Mouse (Mus musculus) hindlimb bud, embryonic 11.5 days (tissue): ENCODE data around the gene Mtmr11.
"Not testable (repeated sequence)": the region's sequence is repeated elsewhere in the genome, so short reads cannot be mapped to it uniquely, and the experiment has no call there.

Source experiments
- DNase-seq: peaks from one replicate; pipeline ENCODE4 v3.0.0-alpha.2; 2012; ENCODE audit warnings: low read depth, low spot score; ENCODE audit errors: extremely low spot score

The Mtmr11 gene

DNA sequence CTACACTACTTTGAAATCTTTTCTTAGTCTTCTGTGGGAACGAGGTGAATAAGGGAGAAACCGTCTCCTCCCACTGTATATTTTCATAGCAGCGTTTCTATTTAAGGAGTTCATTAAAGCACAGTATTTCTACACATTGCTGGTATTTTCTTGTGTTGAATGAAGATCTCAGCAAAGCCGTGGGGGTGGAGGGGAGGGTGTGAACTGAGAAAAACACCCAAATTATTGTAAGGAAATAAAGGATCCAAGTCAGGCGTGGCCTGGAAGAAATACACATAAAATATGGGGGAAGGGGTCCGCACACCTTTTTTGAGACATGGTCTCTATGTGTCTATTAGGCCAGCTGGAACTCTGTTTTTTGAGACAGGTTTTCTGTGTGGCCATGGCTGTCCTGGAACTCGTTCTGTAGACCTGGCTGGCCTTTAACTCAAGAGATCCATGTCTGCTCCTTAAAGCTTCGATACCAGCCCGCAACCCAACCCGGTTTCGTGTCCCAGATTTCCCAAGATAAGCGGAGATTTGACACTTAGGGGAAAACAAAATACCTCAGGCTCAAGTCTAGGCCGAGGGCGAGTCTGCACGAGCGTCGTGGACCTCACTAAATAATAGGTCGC lies 9.9 kb downstream of the Mtmr11 start:
- no peak for DNase-seq

DNA sequence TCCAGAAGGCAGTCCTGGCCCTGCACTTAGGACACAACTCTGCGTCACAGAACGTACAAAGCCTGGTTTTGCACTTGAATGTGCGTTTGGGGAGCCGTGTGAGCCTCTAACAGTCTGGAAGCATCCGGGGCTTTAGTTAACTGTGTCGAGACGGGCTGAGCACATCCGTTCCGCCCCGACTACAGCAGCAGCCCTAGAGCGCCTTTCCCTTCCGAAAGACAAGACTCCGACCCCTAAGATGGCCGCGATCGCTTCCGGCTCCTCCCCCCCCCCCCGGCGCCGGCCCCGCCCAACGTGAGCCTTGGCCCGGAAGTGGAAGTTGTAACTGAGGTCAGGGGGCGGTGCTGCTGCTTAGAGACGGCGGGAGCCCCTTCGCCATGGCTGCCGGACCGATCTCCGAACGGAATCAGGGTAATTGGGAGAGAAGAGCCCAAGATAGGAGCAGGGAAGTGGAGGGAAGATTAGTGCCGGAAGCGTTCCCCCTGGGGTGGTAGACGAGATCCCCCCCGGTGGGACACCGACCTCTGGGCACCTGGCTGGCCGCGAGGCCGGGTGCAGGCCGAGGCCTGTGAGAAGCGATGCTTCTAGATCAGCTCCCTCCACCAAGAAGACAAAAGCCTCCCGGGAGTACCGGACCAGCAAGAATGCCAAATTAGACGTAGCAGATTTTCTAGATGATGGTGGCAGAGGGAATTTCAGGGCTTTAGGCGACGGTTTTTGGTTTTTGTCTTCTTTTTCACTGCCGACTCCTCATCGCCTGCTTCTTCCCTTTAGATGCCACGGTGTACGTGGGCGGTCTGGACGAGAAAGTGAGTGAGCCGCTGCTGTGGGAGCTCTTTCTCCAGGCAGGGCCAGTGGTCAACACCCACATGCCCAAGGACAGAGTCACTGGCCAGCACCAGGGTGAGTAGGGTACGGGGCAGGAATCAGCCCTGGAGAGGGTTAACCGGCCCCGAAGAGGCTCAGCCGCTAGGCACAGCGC lies 10.7 kb downstream of the Mtmr11 start, which contains the start of gene Sf3b4:
Sf3b4 (plus strand) TSS at position 136 of the 982 bp plus-strand sequence.
- no peak for DNase-seq

- no peak for DNase-seq
These were observed 11.4 kb downstream of the Mtmr11 start for GRCm38 (mm10) chr3:96173185-96173584.

GRCm38 (mm10) chr3:96174042-96174441 lies 12.2 kb downstream of the Mtmr11 start:
- not testable (repeated sequence) for DNase-seq

GRCm38 (mm10) chr3:96175251-96175650 lies 13.4 kb downstream of the Mtmr11 start:
- DNase-seq: no peak

DNA sequence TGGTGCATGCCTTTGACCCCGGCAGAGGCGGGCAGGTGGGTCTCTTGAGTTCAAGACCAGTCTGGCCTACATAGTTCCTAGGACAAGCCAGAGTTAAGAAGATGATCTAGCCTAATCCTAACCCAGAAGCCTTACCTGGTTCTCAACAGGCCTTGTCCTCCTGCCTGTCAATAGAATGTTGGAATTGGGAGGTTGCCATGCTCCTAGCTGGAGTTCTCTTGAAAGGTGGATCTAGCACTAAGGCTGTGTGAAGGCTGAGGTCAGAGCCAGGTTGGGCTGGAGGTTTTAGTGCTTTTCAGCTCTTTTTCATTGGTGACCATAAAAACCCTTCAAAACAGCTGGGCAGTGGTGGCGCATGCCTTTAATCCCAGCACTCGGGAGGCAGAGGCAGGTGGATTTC lies 16.6 kb downstream of the Mtmr11 start:
- DNase-seq: no peak

DNA sequence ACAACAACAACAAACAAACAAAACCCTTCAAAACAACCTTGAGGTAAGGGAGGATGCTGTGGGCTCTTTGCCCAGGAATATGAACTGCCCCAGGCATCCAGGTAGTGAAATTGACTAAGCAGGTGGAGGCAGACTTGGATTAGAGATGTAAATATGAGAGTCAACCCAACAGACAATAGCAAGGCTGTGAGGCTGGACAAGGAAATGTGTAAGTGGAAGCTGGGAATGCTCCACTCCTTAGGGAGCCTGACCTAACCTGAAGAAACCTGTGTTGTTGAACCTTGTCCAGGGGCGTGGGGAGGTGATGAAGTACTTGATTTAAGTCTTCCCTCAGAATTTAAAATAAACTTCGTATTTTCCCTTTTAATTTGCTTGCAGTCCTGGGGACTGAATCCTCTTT lies 17.1 kb downstream of the Mtmr11 start:
- DNase-seq: no peak

DNA sequence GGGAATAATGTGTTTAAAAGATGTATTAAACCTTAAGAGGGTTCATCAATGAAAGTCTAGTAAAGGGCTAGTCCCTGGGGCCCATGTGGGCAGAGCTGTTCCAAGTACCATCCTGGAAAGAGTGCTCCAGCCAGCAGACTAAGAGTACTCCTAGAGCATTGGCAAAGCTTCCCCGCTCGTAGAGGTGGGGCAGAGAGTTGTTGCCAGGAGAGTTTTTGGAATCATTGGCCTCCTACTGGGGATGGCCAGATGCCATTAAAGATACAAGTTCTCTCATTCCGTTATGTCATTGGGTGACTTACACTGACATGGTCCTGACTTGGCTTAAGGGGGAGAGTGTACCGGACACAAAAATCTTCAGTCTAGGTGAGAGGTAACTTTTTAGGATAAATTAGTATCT lies 17.7 kb downstream of the Mtmr11 start:
- DNase-seq: no peak

DNA sequence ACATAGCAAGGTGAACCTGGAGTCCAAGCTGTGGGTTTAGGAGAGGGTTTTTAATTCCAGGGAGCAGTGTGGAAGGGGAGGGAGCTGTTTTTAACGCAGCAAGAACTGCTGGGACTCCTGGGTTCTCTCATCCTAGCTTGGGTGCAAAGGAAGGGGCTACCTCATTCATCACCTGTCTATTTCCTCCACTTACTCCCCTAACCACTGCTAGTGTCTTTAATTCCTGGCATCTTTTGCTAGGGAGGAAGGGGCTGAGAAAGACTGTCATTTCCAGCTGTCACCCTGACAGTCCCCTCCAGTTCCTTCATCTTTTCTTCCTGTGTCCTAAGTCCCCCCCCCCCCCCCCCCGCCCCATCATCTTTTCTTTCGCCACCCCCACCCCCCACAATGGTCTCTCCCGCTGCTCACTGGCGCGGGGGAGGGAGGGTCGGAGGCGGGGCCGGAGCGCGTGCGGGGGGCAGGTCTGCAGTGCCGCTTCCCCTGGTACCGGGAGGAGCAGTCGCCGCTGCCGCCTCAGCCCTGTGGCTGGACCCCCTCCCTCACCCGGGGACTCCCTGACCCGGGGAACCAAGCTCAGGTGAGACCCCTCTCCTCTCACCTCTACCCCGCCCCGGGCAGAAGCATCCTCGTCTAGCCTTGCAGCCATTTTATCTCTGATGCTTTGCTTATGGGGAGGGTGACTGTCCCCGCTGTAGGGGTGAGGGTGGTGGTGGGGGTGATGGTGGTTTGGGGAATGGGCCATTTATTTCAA lies 19.1 kb downstream of the Mtmr11 start, which contains the start of gene Sv2a:
Sv2a (plus strand) TSS at position 425 of the 751 bp plus-strand sequence.
- DNase-seq: no peak

GRCm38 (mm10) chr3:96181510-96182381 lies 19.9 kb downstream of the Mtmr11 start:
- DNase-seq: no peak

GRCm38 (mm10) chr3:96182382-96182776 lies 20.6 kb downstream of the Mtmr11 start:
- DNase-seq: no peak

GRCm38 (mm10) chr3:96192977-96193376 lies 31.2 kb downstream of the Mtmr11 start:
- no peak for DNase-seq

- DNase-seq: no peak
These were observed 33.2 kb downstream of the Mtmr11 start for GRCm38 (mm10) chr3:96194966-96195365.

DNA sequence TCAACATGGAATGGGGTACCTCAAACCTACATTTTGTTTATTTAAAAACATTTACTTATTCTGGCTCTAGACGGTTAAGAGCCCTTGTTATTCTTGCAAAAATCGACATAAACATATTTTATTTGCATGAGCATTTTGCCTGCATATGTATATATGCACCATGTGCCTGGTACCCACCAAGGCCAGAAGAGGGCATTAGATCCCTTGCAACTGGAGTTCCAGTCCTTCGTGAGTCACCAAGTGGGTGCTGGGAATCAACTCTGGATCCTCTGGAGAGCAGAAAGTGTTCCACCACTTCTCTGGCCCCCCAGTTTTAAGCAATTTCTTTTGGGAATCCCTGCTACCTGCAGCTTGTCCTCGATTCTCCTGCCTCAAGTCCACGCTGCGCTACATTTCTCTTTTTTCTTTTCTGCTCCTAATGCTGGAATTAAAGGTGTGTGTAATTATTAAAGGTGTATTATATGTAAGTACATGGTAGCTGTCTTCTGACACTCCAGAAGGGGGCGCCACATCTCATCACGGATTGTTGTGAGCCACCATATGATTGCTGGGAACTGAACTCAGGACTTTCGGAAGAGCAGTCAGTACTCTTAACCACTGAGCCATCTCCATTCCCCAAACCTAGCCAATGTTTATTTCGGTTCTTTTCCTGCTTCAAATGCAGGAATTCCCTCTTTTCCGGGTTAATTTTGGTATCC lies 34.0 kb downstream of the Mtmr11 start:
- no peak for DNase-seq

- no peak for DNase-seq
These were observed 34.8 kb downstream of the Mtmr11 start for GRCm38 (mm10) chr3:96196437-96197128.

GRCm38 (mm10) chr3:96197129-96197749 lies 35.4 kb downstream of the Mtmr11 start:
- peak; percentile 79 for DNase-seq

- no peak for DNase-seq
These were observed 36.4 kb downstream of the Mtmr11 start for GRCm38 (mm10) chr3:96198181-96198580.

- not testable (repeated sequence) for DNase-seq
These were observed 36.9 kb downstream of the Mtmr11 start for GRCm38 (mm10) chr3:96198601-96199251.
